ENCODE assay signal across 17 mouse cellular contexts in the genomic region with DNA sequence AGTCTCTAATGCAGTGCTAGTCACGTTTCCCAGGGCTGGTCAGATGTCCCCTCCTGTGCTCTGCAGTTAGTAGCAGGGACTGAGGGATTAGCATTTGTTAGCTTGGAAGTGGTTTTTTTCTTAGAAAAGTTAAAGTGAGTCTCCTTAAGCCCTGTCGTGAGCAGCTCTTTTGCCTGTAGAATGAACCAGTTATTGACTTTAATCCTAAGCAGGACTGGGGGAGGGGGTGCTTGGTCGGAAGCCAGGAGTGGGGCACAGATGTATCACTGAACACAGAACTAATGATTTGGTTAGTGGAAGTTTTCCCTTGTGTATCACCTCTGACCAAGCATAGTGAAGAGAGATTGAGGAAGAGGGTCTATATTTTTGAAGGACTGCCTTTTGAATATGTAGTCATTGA. TPM values are rescaled to one million over a fixed set of nuclear protein-coding genes. Genes with fewer than 3 reads are reported as not detected.
DNase-seq lines count a peak whose midpoint lies in the region; ATAC-seq and TF ChIP-seq lines count a peak whose summit lies in the region.
"Had no signal": no experiment of that assay in that cellular context is flagged by ENCODE, and none has a peak within 500 bp of the region (broad histone marks: within the 10 kb centered on the region; RNA-seq: fewer than 3 reads in every experiment).

No protein-coding gene starts in this region.

- intact Hi-C loops in heart, postnatal 36 days (cut with DNase I), result no loop called here
- intact Hi-C loops in heart, postnatal 25 days (cut with DNase I), result no loop called here

- H3K27ac ChIP-seq in heart, embryonic 13.5 days (replicated peaks), result peak overlapping the region; percentile 58
- peak overlapping the region; percentile 91 for H3K27ac ChIP-seq in heart, postnatal 0 days (ENCODE audit: low read depth)
- H3K27ac ChIP-seq in midbrain, embryonic 13.5 days, result no peak overlapping the region
- H3K27ac ChIP-seq in midbrain, postnatal 0 days (ENCODE audit: low read depth, low read length), result no peak overlapping the region
- H3K27ac ChIP-seq: embryonic facial prominence, embryonic 10.5 days; forebrain, embryonic 13.5 days; hindbrain, embryonic 14.5 days had no signal

- peak overlapping the region; percentile 18 for H3K4me2 ChIP-seq in heart, embryonic 13.5 days
- H3K4me2 ChIP-seq in heart, postnatal 0 days (ENCODE audit: low read depth, low read length), result no peak overlapping the region
- no peak overlapping the region for H3K4me2 ChIP-seq in midbrain, embryonic 13.5 days (replicated peaks)
- H3K4me2 ChIP-seq in midbrain, postnatal 0 days (ENCODE audit: low read depth, low read length, poor library complexity, severe bottlenecking), result no peak overlapping the region
- H3K4me2 ChIP-seq: forebrain, embryonic 13.5 days; hindbrain, embryonic 14.5 days had no signal

- WGBS in heart, embryonic 13.5 days, result 50% methylated on average over 3 of the region's 3 CpGs
- 36% methylated on average over 3 of the region's 3 CpGs for WGBS in heart, postnatal 0 days
- 20% methylated on average over 3 of the region's 3 CpGs for WGBS in midbrain, embryonic 13.5 days
- WGBS in midbrain, postnatal 0 days, result 26% methylated on average over 3 of the region's 3 CpGs

- no peak for DNase-seq in heart, postnatal 36 days
- no peak for DNase-seq in heart, postnatal 0 days (ENCODE audit: low spot score)
- no peak for DNase-seq in heart, postnatal 25 days (ENCODE audit: low spot score)
- DNase-seq in midbrain, postnatal 0 days (ENCODE audit: low spot score), result no peak
- DNase-seq: adrenal gland, adult 2 months; adrenal gland, postnatal 25 days; cerebellum, adult 2 months; forebrain, postnatal 0 days; gastrocnemius, postnatal 14 days; kidney, adult 2 months had no signal

- peaks cover 85% of the 10 kb centered on the region for H3K4me1 ChIP-seq in heart, embryonic 13.5 days
- peaks cover 56% of the 10 kb centered on the region for H3K4me1 ChIP-seq in heart, postnatal 0 days (ENCODE audit: control insufficient read depth, insufficient read depth)
- H3K4me1 ChIP-seq in midbrain, embryonic 13.5 days (replicated peaks), result peaks cover 12% of the 10 kb centered on the region
- H3K4me1 ChIP-seq in midbrain, postnatal 0 days (ENCODE audit: insufficient read depth, low read length), result no peaks in the 10 kb centered on the region
- H3K4me1 ChIP-seq: embryonic facial prominence, embryonic 10.5 days had no signal

- H3K9me3 ChIP-seq in heart, embryonic 13.5 days, result no peaks in the 10 kb centered on the region
- H3K9me3 ChIP-seq in heart, postnatal 0 days (replicated peaks; ENCODE audit: control insufficient read depth, low read length), result no peaks in the 10 kb centered on the region
- H3K9me3 ChIP-seq in midbrain, embryonic 13.5 days, result no peaks in the 10 kb centered on the region
- no peaks in the 10 kb centered on the region for H3K9me3 ChIP-seq in midbrain, postnatal 0 days (ENCODE audit: low read length)
- H3K9me3 ChIP-seq: embryonic facial prominence, embryonic 10.5 days; forebrain, embryonic 13.5 days had no signal

- ATAC-seq in heart, embryonic 13.5 days (ENCODE audit: extremely low read depth, insufficient number of reproducible peaks, low FRiP score, low TSS enrichment), result no peak
- no peak for ATAC-seq in heart, postnatal 0 days (ENCODE audit: insufficient read depth, low read depth)
- ATAC-seq in midbrain, embryonic 13.5 days, result peak; percentile 20; the same call in 1 of the 2 replicates
- ATAC-seq in midbrain, postnatal 0 days (ENCODE audit: low FRiP score), result no peak
- ATAC-seq: forebrain, embryonic 13.5 days; forebrain, postnatal 0 days; intestine, embryonic 16.5 days had no signal

- no peak for TF ChIP-seq EP300 in heart, postnatal 0 days (IDR thresholded peaks at IDR 0.05; ENCODE audit: low read depth)

- H3K4me3 ChIP-seq in heart, embryonic 13.5 days, result no peak overlapping the region
- no peak overlapping the region for H3K4me3 ChIP-seq in heart, postnatal 0 days (ENCODE audit: low read depth, low read length)
- H3K4me3 ChIP-seq in midbrain, embryonic 13.5 days (replicated peaks), result no peak overlapping the region
- H3K4me3 ChIP-seq in midbrain, postnatal 0 days (ENCODE audit: low read depth, low read length), result no peak overlapping the region
- H3K4me3 ChIP-seq: embryonic facial prominence, embryonic 10.5 days; forebrain, embryonic 13.5 days had no signal

- TF ChIP-seq CTCF in heart, postnatal 0 days (IDR thresholded peaks at IDR 0.05; ENCODE audit: low read depth), result no peak
- TF ChIP-seq CTCF in midbrain, postnatal 0 days (IDR thresholded peaks at IDR 0.05), result no peak

- H3K27me3 ChIP-seq in heart, embryonic 13.5 days (replicated peaks), result no peaks in the 10 kb centered on the region
- H3K27me3 ChIP-seq in heart, postnatal 0 days (ENCODE audit: control insufficient read depth, insufficient read depth, low read length), result no peaks in the 10 kb centered on the region
- H3K27me3 ChIP-seq in midbrain, embryonic 13.5 days, result no peaks in the 10 kb centered on the region
- no peaks in the 10 kb centered on the region for H3K27me3 ChIP-seq in midbrain, postnatal 0 days (ENCODE audit: insufficient read depth, low read length)
- H3K27me3 ChIP-seq: forebrain, embryonic 13.5 days had no signal

- peaks cover 48% of the 10 kb centered on the region for H3K36me3 ChIP-seq in heart, embryonic 13.5 days
- peaks cover 29% of the 10 kb centered on the region for H3K36me3 ChIP-seq in heart, postnatal 0 days (replicated peaks; ENCODE audit: control insufficient read depth, insufficient read depth, low read length)
- peaks cover 14% of the 10 kb centered on the region for H3K36me3 ChIP-seq in midbrain, embryonic 13.5 days
- H3K36me3 ChIP-seq in midbrain, postnatal 0 days (ENCODE audit: insufficient read depth, low read length), result peaks cover 10% of the 10 kb centered on the region; the same call in 1 of the 2 replicates

- H3K9ac ChIP-seq in heart, embryonic 13.5 days, result peak overlapping the region; percentile 67
- H3K9ac ChIP-seq in heart, postnatal 0 days (replicated peaks; ENCODE audit: low read depth, low read length), result no peak overlapping the region
- H3K9ac ChIP-seq in midbrain, embryonic 13.5 days (replicated peaks), result no peak overlapping the region
- H3K9ac ChIP-seq in midbrain, postnatal 0 days (replicated peaks; ENCODE audit: low read length, poor library complexity, severe bottlenecking), result no peak overlapping the region
- H3K9ac ChIP-seq: forebrain, embryonic 13.5 days; forebrain, postnatal 0 days; hindbrain, embryonic 14.5 days had no signal

RNA-seq across cellular contexts. Expression of gene Dcp1b, which starts 8.7 kb away (rescaled TPM):
- polyA plus RNA-seq in heart, embryonic 13.5 days (2015; fragmentation: Nextera tagmentation; extraction: Ambion mirVana), result 6.0 and 6.3 TPM in 2 replicates
- 1 to 10 TPM; 2.8 to 3.2 TPM for total RNA-seq in heart, postnatal 36 days (2021)
- total RNA-seq in heart, postnatal 0 days (2014; rRNA removed; ENCODE audit: low replicate concordance), result 8.8 and 12.4 TPM in 2 replicates
- polyA plus RNA-seq in heart, postnatal 0 days (2015; fragmentation: Nextera tagmentation; extraction: Ambion mirVana), result 9.9 and 11.4 TPM in 2 replicates
- total RNA-seq in heart, postnatal 25 days (2021), result 1 to 10 TPM; 2.6 to 3.3 TPM
- polyA plus RNA-seq in midbrain, embryonic 13.5 days (2015; fragmentation: Nextera tagmentation; extraction: Ambion mirVana), result 14.7 and 15.6 TPM in 2 replicates
- total RNA-seq in midbrain, postnatal 0 days (2014; rRNA removed), result 22.6 and 28.1 TPM in 2 replicates
- 11.7 and 12.2 TPM in 2 replicates for polyA plus RNA-seq in midbrain, postnatal 0 days (2015; fragmentation: Nextera tagmentation; extraction: Ambion mirVana)

RNA-seq across cellular contexts. Expression of gene Cacna1c, which starts 12.4 kb away (rescaled TPM):
- 41.8 and 43.3 TPM in 2 replicates for polyA plus RNA-seq in heart, embryonic 13.5 days (2015; fragmentation: Nextera tagmentation; extraction: Ambion mirVana)
- total RNA-seq in heart, postnatal 36 days (2021), result 100 to 1,000 TPM; 199 to 208 TPM
- total RNA-seq in heart, postnatal 0 days (2014; rRNA removed; ENCODE audit: low replicate concordance), result 120 and 159 TPM in 2 replicates
- polyA plus RNA-seq in heart, postnatal 0 days (2015; fragmentation: Nextera tagmentation; extraction: Ambion mirVana), result 46.5 and 51.3 TPM in 2 replicates
- 100 to 1,000 TPM; 182 to 191 TPM for total RNA-seq in heart, postnatal 25 days (2021)
- polyA plus RNA-seq in midbrain, embryonic 13.5 days (2015; fragmentation: Nextera tagmentation; extraction: Ambion mirVana), result 5.2 and 5.6 TPM in 2 replicates
- 33.9 and 44.3 TPM in 2 replicates for total RNA-seq in midbrain, postnatal 0 days (2014; rRNA removed)
- 3.2 and 4.9 TPM in 2 replicates for polyA plus RNA-seq in midbrain, postnatal 0 days (2015; fragmentation: Nextera tagmentation; extraction: Ambion mirVana)
- total RNA-seq: hematopoietic stem cell, adult 5-6 weeks had no signal

RNA-seq across cellular contexts. Expression of gene Cacna2d4, which starts 52.5 kb away (rescaled TPM):
- not detected in 2 replicates for polyA plus RNA-seq in heart, embryonic 13.5 days (2015; fragmentation: Nextera tagmentation; extraction: Ambion mirVana)
- total RNA-seq in heart, postnatal 36 days (2021), result not detected
- total RNA-seq in heart, postnatal 0 days (2014; rRNA removed; ENCODE audit: low replicate concordance), result not detected in 2 replicates
- polyA plus RNA-seq in heart, postnatal 0 days (2015; fragmentation: Nextera tagmentation; extraction: Ambion mirVana), result not detected in 2 replicates
- total RNA-seq in heart, postnatal 25 days (2021), result not detected
- 0.43 and 0.53 TPM in 2 replicates for polyA plus RNA-seq in midbrain, embryonic 13.5 days (2015; fragmentation: Nextera tagmentation; extraction: Ambion mirVana)
- total RNA-seq in midbrain, postnatal 0 days (2014; rRNA removed), result 0.77 and 5.1 TPM in 2 replicates
- polyA plus RNA-seq in midbrain, postnatal 0 days (2015; fragmentation: Nextera tagmentation; extraction: Ambion mirVana), result 0.74 and 0.90 TPM in 2 replicates
- total RNA-seq: adrenal gland, adult 2 months; adrenal gland, postnatal 25 days had no signal
- polyA plus RNA-seq: embryonic facial prominence, embryonic 10.5 days had no signal

Comparison
In these comparisons a context has a peak if more than half of its experiments do, and no peak if none do; other contexts are left out.
1. H3K27ac ChIP-seq: peak in heart, embryonic 13.5 days (single experiment) and heart, postnatal 0 days (single experiment); none in midbrain, embryonic 13.5 days (single experiment) and midbrain, postnatal 0 days (single experiment).